Mouse (Mus musculus) midbrain, embryonic 16.5 days (tissue): ENCODE measurements around the gene Sc5d. TPM values are rescaled to one million over a fixed set of nuclear protein-coding genes. Genes with fewer than 3 reads are reported as not detected.

Experiments
- ATAC-seq: fragments of 200-750 bp; cut with Nextera tagmentation; 2 replicates; pipeline ENCODE4 v1.8.0; 2017; ENCODE audit warnings: moderate TSS enrichment
- H3K27ac ChIP-seq: fragments of 300-500 bp; sonication (generic); 2 replicates; pipeline ENCODE4 v1.5.1; 2014; ENCODE audit warnings: mild to moderate bottlenecking, low read length, mixed read lengths
- H3K27me3 ChIP-seq: fragments of 300-500 bp; sonication (generic); 2 replicates; pipeline ENCODE4 v1.6.1; 2014; ENCODE audit warnings: low read depth, low read length, mixed read lengths; ENCODE audit not compliant: control insufficient read depth, insufficient read depth
- H3K36me3 ChIP-seq: fragments of 300-500 bp; sonication (generic); 2 replicates; pipeline ENCODE4 v1.6.1; 2014; ENCODE audit warnings: mild to moderate bottlenecking, low read length, moderate library complexity, mixed read lengths; ENCODE audit not compliant: control insufficient read depth, insufficient read depth
- H3K4me1 ChIP-seq: fragments of 300-500 bp; sonication (generic); 2 replicates; pipeline ENCODE4 v1.6.1; 2014; ENCODE audit warnings: mild to moderate bottlenecking, low read length, mixed read lengths; ENCODE audit not compliant: control insufficient read depth, insufficient read depth
- H3K4me2 ChIP-seq: fragments of 300-500 bp; sonication (generic); 2 replicates; pipeline ENCODE4 v1.6.1; 2014; ENCODE audit warnings: mild to moderate bottlenecking, low read length, mixed read lengths
- H3K4me3 ChIP-seq: fragments of 300-500 bp; sonication (generic); 2 replicates; pipeline ENCODE4 v1.5.1; 2014; ENCODE audit warnings: low read depth, mild to moderate bottlenecking, low read length, moderate library complexity, mixed read lengths
- H3K9ac ChIP-seq: fragments of 300-500 bp; sonication (generic); 2 replicates; pipeline ENCODE4 v1.6.1; 2014; ENCODE audit warnings: low read depth, low read length, mixed read lengths
- H3K9me3 ChIP-seq: fragments of 300-500 bp; sonication (generic); replicated peaks from 2 replicates; pipeline ENCODE4 v1.6.1; 2014; ENCODE audit warnings: mild to moderate bottlenecking, low read length, mixed read lengths; ENCODE audit not compliant: control insufficient read depth, poor library complexity, severe bottlenecking
- WGBS: fragments of 180-500 bp; shearing (Covaris S2); extraction: QIAGEN DNeasy Blood & Tissue Kit; methylation state at CpG from one replicate; pipeline ENCODE4 v1.1.7; 2014; 5-methylcytosine and 5-hydroxymethylcytosine counted together
- polyA plus RNA-seq: library from polyadenylated mRNA; unstranded; fragments of >200 nt; fragmentation: Nextera tagmentation; extraction: Ambion mirVana; gene quantifications from 2 replicates; pipeline ENCODE4 v1.2.1, GENCODE M21; 2015

The Sc5d gene
- polyA plus RNA-seq, 1 experiment from 2014 or later = 88.3 TPM

GRCm38 (mm10) chr9:42278046-42278445 lies 14.0 kb upstream of the Sc5d start:
- Histone ChIP-seq H3K27ac (no peak overlapping the region), H3K4me3 (no peak overlapping the region), H3K36me3 (no peaks in the 10 kb centered on the region), H3K27me3 (no peaks in the 10 kb centered on the region), H3K9ac (no peak overlapping the region), H3K9me3 (no peaks in the 10 kb centered on the region), H3K4me2 (no peak overlapping the region), H3K4me1 (no peaks in the 10 kb centered on the region)
- ATAC-seq = no peak
- WGBS = 75% methylated on average over 3 of the region's 3 CpGs

DNA sequence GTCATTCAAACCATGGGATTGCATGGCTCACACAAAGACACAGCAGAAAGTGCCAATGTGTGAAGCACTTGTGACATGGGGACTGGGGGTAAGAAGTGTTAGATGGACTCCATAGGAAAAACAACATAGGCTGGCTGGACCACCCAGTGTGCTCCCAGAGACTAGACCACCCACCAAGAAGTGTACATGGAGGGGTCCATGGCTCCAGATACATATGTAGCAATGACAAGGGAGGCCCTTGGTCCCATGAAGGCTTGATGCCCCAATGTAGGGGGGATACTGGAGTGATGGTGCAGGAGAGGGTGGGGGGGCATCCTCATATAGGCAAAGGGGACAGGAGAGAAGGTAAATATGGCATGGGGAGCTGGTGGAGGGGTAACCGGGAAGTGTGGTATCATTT lies 13.6 kb upstream of the Sc5d start:
- 95% methylated on average over 1 of the region's 1 CpGs for WGBS
- H3K27me3 ChIP-seq = no peaks in the 10 kb centered on the region
- ATAC-seq = no peak

GRCm38 (mm10) chr9:42277162-42277561 lies 13.1 kb upstream of the Sc5d start:
- ATAC-seq = no peak
- H3K27ac ChIP-seq = no peak overlapping the region
- H3K36me3 ChIP-seq = no peaks in the 10 kb centered on the region
- no peaks in the 10 kb centered on the region for H3K4me1 ChIP-seq
- H3K4me2 ChIP-seq = no peak overlapping the region
- H3K4me3 ChIP-seq = no peak overlapping the region
- no peak overlapping the region for H3K9ac ChIP-seq
- no peaks in the 10 kb centered on the region for H3K27me3 ChIP-seq
- no peaks in the 10 kb centered on the region for H3K9me3 ChIP-seq

More for the DNA sequence above, 13.6 kb upstream of the Sc5d start:
- H3K4me2 ChIP-seq = no peak overlapping the region
- no peaks in the 10 kb centered on the region for H3K9me3 ChIP-seq
- no peak overlapping the region for H3K9ac ChIP-seq
- no peaks in the 10 kb centered on the region for H3K36me3 ChIP-seq
- H3K4me3 ChIP-seq = no peak overlapping the region
- no peak overlapping the region for H3K27ac ChIP-seq
- H3K4me1 ChIP-seq = no peaks in the 10 kb centered on the region

DNA sequence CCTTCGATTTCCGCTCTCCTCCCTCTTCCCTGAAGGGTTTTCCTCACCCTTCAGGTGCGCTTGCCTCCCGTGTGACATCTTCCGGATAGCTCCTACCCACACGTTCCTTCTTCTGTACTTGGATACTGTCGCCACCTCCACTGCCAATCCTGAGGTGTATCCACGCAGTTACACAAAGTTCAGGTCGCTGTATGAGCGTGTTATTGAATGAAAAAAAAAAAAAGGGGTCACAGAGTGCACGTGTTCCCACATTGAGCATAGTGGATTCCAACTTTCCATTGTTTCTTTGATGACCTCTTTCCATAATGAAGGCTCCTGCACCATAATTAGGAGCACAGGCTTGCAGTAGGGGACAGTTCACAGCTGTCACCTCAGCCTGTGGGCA lies 11.7 kb upstream of the Sc5d start:
- 72% methylated on average over 11 of the region's 11 CpGs for WGBS
- H3K9me3 ChIP-seq = no peaks in the 10 kb centered on the region
- no peaks in the 10 kb centered on the region for H3K4me1 ChIP-seq
- no peak overlapping the region for H3K4me2 ChIP-seq
- H3K9ac ChIP-seq = no peak overlapping the region
- ATAC-seq = no peak
- no peaks in the 10 kb centered on the region for H3K27me3 ChIP-seq
- H3K4me3 ChIP-seq = no peak overlapping the region
- no peak overlapping the region for H3K27ac ChIP-seq
- no peaks in the 10 kb centered on the region for H3K36me3 ChIP-seq

GRCm38 (mm10) chr9:42275027-42275760 lies 11.1 kb upstream of the Sc5d start:
- Histone ChIP-seq H3K36me3 (no peaks in the 10 kb centered on the region), H3K27ac (no peak overlapping the region), H3K4me1 (no peaks in the 10 kb centered on the region), H3K9me3 (no peaks in the 10 kb centered on the region), H3K4me2 (no peak overlapping the region), H3K9ac (no peak overlapping the region), H3K4me3 (no peak overlapping the region), H3K27me3 (no peaks in the 10 kb centered on the region)
- WGBS = 64% methylated on average over 13 of the region's 13 CpGs
- no peak for ATAC-seq

DNA sequence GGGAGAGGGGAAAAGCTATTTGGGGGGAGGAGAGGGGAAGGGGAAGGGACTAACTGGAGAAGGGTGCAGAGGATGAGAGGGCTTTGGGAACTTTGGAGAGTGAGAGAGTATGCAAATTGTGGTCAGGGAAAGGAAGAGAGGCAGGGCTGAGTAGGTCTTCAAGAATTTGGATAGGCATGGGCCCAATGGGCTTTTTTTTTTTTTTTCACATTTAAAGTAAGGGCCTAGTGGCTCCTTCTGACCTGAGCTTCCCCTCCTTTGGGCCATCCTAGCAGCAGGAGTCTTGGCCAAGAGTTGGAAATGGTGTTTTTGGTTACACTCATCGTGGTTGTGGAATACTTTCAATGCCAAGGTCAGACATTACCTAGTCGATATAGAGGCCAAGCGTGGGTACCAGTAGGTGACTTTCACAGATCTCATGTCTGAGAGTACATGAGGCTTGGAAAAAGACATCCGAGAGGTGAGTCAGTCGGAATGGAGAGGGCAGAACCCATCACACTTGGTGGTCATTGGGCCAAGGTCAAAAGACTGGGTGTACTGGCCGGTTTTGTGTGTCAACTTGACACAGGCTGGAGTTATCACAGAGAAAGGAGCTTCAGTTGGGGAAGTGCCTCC lies 9.7 kb upstream of the Sc5d start:
- Histone ChIP-seq H3K27ac (no peak overlapping the region), H3K4me3 (no peak overlapping the region), H3K4me2 (no peak overlapping the region), H3K36me3 (no peaks in the 10 kb centered on the region), H3K4me1 (no peaks in the 10 kb centered on the region), H3K9me3 (no peaks in the 10 kb centered on the region), H3K9ac (no peak overlapping the region), H3K27me3 (no peaks in the 10 kb centered on the region)
- 93% methylated on average over 6 of the region's 6 CpGs for WGBS
- no peak for ATAC-seq

- no peak overlapping the region for H3K4me2 ChIP-seq
- no peaks in the 10 kb centered on the region for H3K9me3 ChIP-seq
- no peaks in the 10 kb centered on the region for H3K36me3 ChIP-seq
- 77% methylated on average over 3 of the region's 3 CpGs for WGBS
- H3K4me1 ChIP-seq = no peaks in the 10 kb centered on the region
- ATAC-seq = no peak
- H3K27me3 ChIP-seq = no peaks in the 10 kb centered on the region
- no peak overlapping the region for H3K9ac ChIP-seq
- no peak overlapping the region for H3K4me3 ChIP-seq
- no peak overlapping the region for H3K27ac ChIP-seq
Observed at GRCm38 (mm10) chr9:42273174-42273573, 9.1 kb upstream of the Sc5d start.

GRCm38 (mm10) chr9:42272690-42273089 lies 8.6 kb upstream of the Sc5d start:
- H3K9me3 ChIP-seq = no peaks in the 10 kb centered on the region
- H3K9ac ChIP-seq = no peak overlapping the region
- no peak overlapping the region for H3K4me3 ChIP-seq
- ATAC-seq = no peak
- no peak overlapping the region for H3K4me2 ChIP-seq
- no peak overlapping the region for H3K27ac ChIP-seq
- no peaks in the 10 kb centered on the region for H3K27me3 ChIP-seq
- H3K36me3 ChIP-seq = no peaks in the 10 kb centered on the region
- H3K4me1 ChIP-seq = no peaks in the 10 kb centered on the region
- WGBS = 71% methylated on average over 4 of the region's 4 CpGs

DNA sequence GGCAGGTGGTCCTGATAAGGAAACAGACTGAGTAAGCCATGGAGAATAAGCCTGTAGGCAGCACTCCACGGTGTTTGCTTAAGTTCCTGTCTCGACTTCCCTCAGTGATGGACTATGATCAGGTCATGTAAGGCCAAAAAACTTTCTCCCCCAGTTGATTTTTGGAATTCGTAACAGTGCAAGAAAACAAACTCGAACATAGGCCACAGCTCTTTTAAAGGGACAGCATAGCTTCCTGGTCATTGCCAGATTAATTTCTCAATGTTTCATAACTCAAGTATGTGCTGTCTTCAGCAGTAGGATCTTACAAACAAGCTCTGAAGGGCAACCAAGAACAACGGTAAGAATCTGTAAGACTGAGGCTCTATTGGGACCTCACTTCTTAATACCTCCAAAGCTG lies 7.4 kb upstream of the Sc5d start:
- Histone ChIP-seq H3K4me2 (no peak overlapping the region), H3K9me3 (no peaks in the 10 kb centered on the region), H3K27ac (no peak overlapping the region), H3K4me3 (no peak overlapping the region), H3K9ac (no peak overlapping the region), H3K4me1 (no peaks in the 10 kb centered on the region), H3K27me3 (no peaks in the 10 kb centered on the region), H3K36me3 (no peaks in the 10 kb centered on the region)
- ATAC-seq = no peak
- WGBS = 83% methylated on average over 5 of the region's 5 CpGs
